Mouse (Mus musculus) lung, postnatal 0 days (tissue): ENCODE data around the gene Ppp2r5b. TPM values are rescaled to one million over a fixed set of nuclear protein-coding genes. Genes with fewer than 3 reads are reported as not detected.

Source experiments
- ATAC-seq: fragments of 200-750 bp; cut with Nextera tagmentation; 2 replicates; pipeline ENCODE4 v1.8.0; 2017; ENCODE audit warnings: moderate library complexity
- DNase-seq: peaks from one replicate; pipeline ENCODE4 v3.0.0-alpha.2; 2016; ENCODE audit warnings: low spot score
- H3K27ac ChIP-seq: fragments of 300-500 bp; sonication (generic); 2 replicates; pipeline ENCODE4 v1.5.1; 2014; ENCODE audit warnings: antibody characterized with exemption, mild to moderate bottlenecking, low read length, mixed read lengths
- H3K27me3 ChIP-seq: fragments of 300-500 bp; sonication (generic); replicated peaks from 2 replicates; pipeline ENCODE4 v1.6.1; 2014; ENCODE audit warnings: low read length, mixed read lengths; ENCODE audit not compliant: insufficient read depth
- H3K36me3 ChIP-seq: fragments of 300-500 bp; sonication (generic); 2 replicates; pipeline ENCODE4 v1.6.1; 2014; ENCODE audit warnings: low read length, mixed read lengths; ENCODE audit not compliant: insufficient read depth
- H3K4me1 ChIP-seq: fragments of 300-500 bp; sonication (generic); 2 replicates; pipeline ENCODE4 v1.6.1; 2014; ENCODE audit warnings: antibody characterized with exemption, low read depth, low read length, mixed read lengths; ENCODE audit not compliant: insufficient read depth
- H3K4me2 ChIP-seq: fragments of 300-500 bp; sonication (generic); replicated peaks from 2 replicates; pipeline ENCODE4 v1.6.1; 2014; ENCODE audit warnings: low read depth, mild to moderate bottlenecking, low read length, moderate library complexity, mixed read lengths
- H3K4me3 ChIP-seq: fragments of 300-500 bp; sonication (generic); 2 replicates; pipeline ENCODE4 v1.5.1; 2014; ENCODE audit warnings: low read depth, low read length
- H3K9ac ChIP-seq: fragments of 300-500 bp; sonication (generic); replicated peaks from 2 replicates; pipeline ENCODE4 v1.6.1; 2014; ENCODE audit warnings: low read depth, mild to moderate bottlenecking
- H3K9me3 ChIP-seq: fragments of 300-500 bp; sonication (generic); 2 replicates; pipeline ENCODE4 v1.6.1; 2016; ENCODE audit warnings: low read length, mixed read lengths
- CTCF ChIP-seq: IDR thresholded peaks from 2 replicates; pipeline ENCODE4 v1.5.1; 2016; ENCODE audit warnings: antibody characterized with exemption, mild to moderate bottlenecking
- EP300 ChIP-seq: IDR thresholded peaks from 2 replicates; pipeline ENCODE4 v1.6.1; 2016; ENCODE audit warnings: antibody characterized with exemption, mild to moderate bottlenecking, control low read depth
- WGBS: fragments of 180-500 bp; shearing (Covaris S2); extraction: QIAGEN DNeasy Blood & Tissue Kit; methylation state at CpG from one replicate; pipeline ENCODE4 v1.1.7; 2014; 5-methylcytosine and 5-hydroxymethylcytosine counted together
- polyA plus RNA-seq: library from polyadenylated mRNA; unstranded; fragments of >200 nt; fragmentation: Nextera tagmentation; extraction: Ambion mirVana; gene quantifications from 2 replicates; pipeline ENCODE4 v1.2.1, GENCODE M21; 2015

Ppp2r5b gene
- polyA plus RNA-seq, 1 experiment from 2014 or later = 21.6 TPM

GRCm38 (mm10) chr19:6226135-6226534, 9.5 kb downstream of the Ppp2r5b start, which contains the start of gene Gpha2:
Gene Gpha2 (plus strand): TSS chr19:6226380.
- no peak within 1 kb of the TSS for H3K27ac ChIP-seq
- H3K9me3 ChIP-seq = no peaks in the 10 kb centered on the region
- no peaks in the 10 kb centered on the region for H3K4me1 ChIP-seq
- no peak within 1 kb of the TSS for H3K4me3 ChIP-seq
- no peak for DNase-seq
- H3K36me3 ChIP-seq = peaks cover 27% of the 10 kb centered on the region
- WGBS = 19% methylated on average over 2 of the region's 2 CpGs
- no peak within 1 kb of the TSS for H3K9ac ChIP-seq
- H3K27me3 ChIP-seq = no peaks in the 10 kb centered on the region
- TF ChIP-seq EP300 = no peak
- no peak for TF ChIP-seq CTCF
- no peak within 1 kb of the TSS for H3K4me2 ChIP-seq
- peak; percentile 28; the same call in 1 of the 2 replicates for ATAC-seq

GRCm38 (mm10) chr19:6218606-6219005, 17.1 kb downstream of the Ppp2r5b start:
- DNase-seq = no peak
- Histone ChIP-seq H3K4me3 (no peak overlapping the region), H3K9ac (no peak overlapping the region), H3K4me2 (no peak overlapping the region), H3K9me3 (no peaks in the 10 kb centered on the region), H3K27ac (no peak overlapping the region), H3K27me3 (no peaks in the 10 kb centered on the region), H3K36me3 (no peaks in the 10 kb centered on the region), H3K4me1 (no peaks in the 10 kb centered on the region)
- no peak for ATAC-seq
- no peak for TF ChIP-seq CTCF
- no peak for TF ChIP-seq EP300
- WGBS = 65% methylated on average over 6 of the region's 6 CpGs

- WGBS = 46% methylated on average over 6 of the region's 6 CpGs
- ATAC-seq = no peak
These were observed 19.5 kb downstream of the Ppp2r5b start for GRCm38 (mm10) chr19:6216046-6216705.

GRCm38 (mm10) chr19:6206716-6207115, 29.0 kb downstream of the Ppp2r5b start:
- no peak overlapping the region for H3K27ac ChIP-seq
- TF ChIP-seq CTCF = no peak
- 0 out of 2 replicates have a peak, but pooled peaks have one; percentile 21 for TF ChIP-seq EP300
- DNase-seq (peak; percentile 11), ATAC-seq (no peak)
- H3K27me3 ChIP-seq = no peaks in the 10 kb centered on the region
- no peaks in the 10 kb centered on the region for H3K36me3 ChIP-seq
- no peak overlapping the region for H3K4me3 ChIP-seq
- H3K9ac ChIP-seq = no peak overlapping the region
- no peaks in the 10 kb centered on the region for H3K4me1 ChIP-seq
- WGBS = 57% methylated on average over 5 of the region's 5 CpGs
- H3K4me2 ChIP-seq = no peak overlapping the region
- no peaks in the 10 kb centered on the region for H3K9me3 ChIP-seq

More at GRCm38 (mm10) chr19:6216046-6216705, 19.5 kb downstream of the Ppp2r5b start:
- Histone ChIP-seq H3K9ac (no peak overlapping the region), H3K27me3 (no peaks in the 10 kb centered on the region), H3K36me3 (no peaks in the 10 kb centered on the region), H3K4me3 (no peak overlapping the region), H3K4me2 (no peak overlapping the region), H3K9me3 (no peaks in the 10 kb centered on the region), H3K27ac (no peak overlapping the region), H3K4me1 (no peaks in the 10 kb centered on the region)
- no peak for TF ChIP-seq CTCF
- no peak for TF ChIP-seq EP300
- DNase-seq = no peak

- no peaks in the 10 kb centered on the region for H3K36me3 ChIP-seq
- no peak for ATAC-seq
- H3K27me3 ChIP-seq = no peaks in the 10 kb centered on the region
- TF ChIP-seq EP300 = no peak
- TF ChIP-seq CTCF = no peak
- H3K4me3 ChIP-seq = no peak overlapping the region
- 67% methylated on average over 2 of the region's 2 CpGs for WGBS
- H3K27ac ChIP-seq = no peak overlapping the region
- no peak overlapping the region for H3K9ac ChIP-seq
- no peak overlapping the region for H3K4me2 ChIP-seq
- no peaks in the 10 kb centered on the region for H3K9me3 ChIP-seq
- DNase-seq = no peak
- no peaks in the 10 kb centered on the region for H3K4me1 ChIP-seq
These were observed 31.4 kb downstream of the Ppp2r5b start for GRCm38 (mm10) chr19:6204265-6204664.

GRCm38 (mm10) chr19:6184131-6184530, 51.5 kb downstream of the Ppp2r5b start, which contains the start of gene Majin:
Gene Majin (plus strand): TSS chr19:6184388.
- H3K4me3 ChIP-seq = no peak within 1 kb of the TSS
- no peak for DNase-seq
- H3K4me1 ChIP-seq = no peaks in the 10 kb centered on the region
- H3K4me2 ChIP-seq = no peak within 1 kb of the TSS
- WGBS = 83% methylated on average over 23 of the region's 23 CpGs
- H3K27me3 ChIP-seq = no peaks in the 10 kb centered on the region
- no peak within 1 kb of the TSS for H3K9ac ChIP-seq
- ATAC-seq = no peak
- H3K27ac ChIP-seq = no peak within 1 kb of the TSS
- no peaks in the 10 kb centered on the region for H3K36me3 ChIP-seq
- H3K9me3 ChIP-seq = no peaks in the 10 kb centered on the region
- no peak for TF ChIP-seq EP300
- no peak for TF ChIP-seq CTCF
